Mouse (Mus musculus) testis, adult 2 months (tissue): Measurements from ENCODE around the gene Plxdc2. TPM values are rescaled to one million over a fixed set of nuclear protein-coding genes. Genes with fewer than 3 reads are reported as not detected.

Source experiments
- H3K27ac ChIP-seq: fragments of 200-500 bp; 2 replicates; pipeline ENCODE4 v1.5.1; 2012; ENCODE audit warnings: low read depth, low read length; ENCODE audit not compliant: control insufficient read depth, insufficient read depth
- H3K27me3 ChIP-seq: fragments of 200-500 bp; 2 replicates; pipeline ENCODE4 v1.6.1; 2012; ENCODE audit warnings: mild to moderate bottlenecking, low read length, moderate library complexity; ENCODE audit not compliant: control insufficient read depth, insufficient read depth
- H3K36me3 ChIP-seq: fragments of 200-500 bp; 2 replicates; pipeline ENCODE4 v1.6.1; 2012; ENCODE audit warnings: mild to moderate bottlenecking, low read length; ENCODE audit not compliant: control insufficient read depth, insufficient read depth
- H3K4me1 ChIP-seq: fragments of 200-500 bp; 2 replicates; pipeline ENCODE4 v1.6.1; 2012; ENCODE audit warnings: low read length; ENCODE audit not compliant: control insufficient read depth, insufficient read depth
- H3K4me3 ChIP-seq: fragments of 200-500 bp; 2 replicates; pipeline ENCODE4 v1.5.1; 2012; ENCODE audit warnings: low read depth, mild to moderate bottlenecking, low read length, moderate library complexity, mixed read lengths; ENCODE audit not compliant: control insufficient read depth
- CTCF ChIP-seq: fragments of 200-500 bp; IDR thresholded peaks from 2 replicates; pipeline ENCODE4 v1.5.1; 2012; ENCODE audit warnings: low read depth, mild to moderate bottlenecking, inconsistent platforms, low read length, moderate library complexity; ENCODE audit not compliant: control insufficient read depth, insufficient read depth, insufficient replicate concordance
- POLR2A ChIP-seq: fragments of 200-500 bp; IDR thresholded peaks from 2 replicates; pipeline ENCODE4 v1.6.1; 2012; ENCODE audit warnings: low read depth, mild to moderate bottlenecking, inconsistent platforms, low read length, moderate library complexity; ENCODE audit not compliant: control insufficient read depth
- polyA plus RNA-seq: library from polyadenylated mRNA; depleted of rRNA; stranded (reverse); fragments of >200 nt; gene quantifications from 2 replicates; pipeline ENCODE4 v1.2.3, GENCODE M21; 2012

The Plxdc2 gene
- polyA plus RNA-seq, 1 experiment: 1.2 TPM

DNA sequence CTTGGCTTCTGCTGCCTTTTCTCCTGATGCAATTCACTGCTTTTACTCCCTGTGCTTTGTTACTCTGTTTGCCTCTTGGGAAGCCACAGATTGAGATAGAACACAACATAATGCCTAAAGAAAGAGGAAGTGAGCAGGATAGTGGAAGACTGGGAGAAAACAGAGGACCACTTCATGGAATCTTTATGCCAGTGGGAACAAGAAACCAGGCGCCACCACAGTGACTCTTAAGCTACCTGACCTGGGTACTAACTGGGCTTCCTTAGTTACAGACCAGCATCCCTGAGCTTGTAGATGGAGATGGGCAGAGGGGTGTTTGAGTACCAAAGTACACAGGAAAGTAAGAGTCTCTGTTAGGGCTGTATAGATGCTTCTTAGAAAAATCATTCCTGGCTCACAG is 167.3 kb downstream of the Plxdc2 start:
- TF ChIP-seq CTCF: no peak
- TF ChIP-seq POLR2A: no peak

DNA sequence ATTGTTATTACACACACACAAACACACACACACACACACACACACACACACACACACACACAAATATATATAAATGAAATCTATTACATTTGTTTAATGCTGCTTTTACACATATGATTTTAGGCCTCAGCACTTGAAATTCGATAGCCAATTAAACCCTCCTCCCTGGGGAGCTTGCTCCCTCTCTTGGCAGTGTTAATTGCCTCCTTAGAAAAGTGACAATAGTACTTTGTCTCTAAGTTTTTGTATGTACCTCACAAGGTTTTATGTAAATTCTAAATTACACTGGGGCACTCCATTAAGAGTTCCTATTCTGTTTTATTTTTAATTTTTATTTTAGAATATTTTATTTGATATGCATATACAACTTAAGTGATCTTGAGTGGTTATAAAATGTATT is 176.1 kb downstream of the Plxdc2 start:
- H3K4me1 ChIP-seq: no peaks in the 10 kb centered on the region
- no peak for TF ChIP-seq POLR2A
- TF ChIP-seq CTCF: no peak
- no peak overlapping the region for H3K27ac ChIP-seq
- no peaks in the 10 kb centered on the region for H3K27me3 ChIP-seq
- no peaks in the 10 kb centered on the region for H3K36me3 ChIP-seq
- H3K4me3 ChIP-seq: no peak overlapping the region

More for the DNA sequence above, 167.3 kb downstream of the Plxdc2 start:
- Histone ChIP-seq H3K27ac (no peak overlapping the region), H3K4me1 (no peaks in the 10 kb centered on the region), H3K36me3 (no peaks in the 10 kb centered on the region), H3K4me3 (no peak overlapping the region), H3K27me3 (no peaks in the 10 kb centered on the region)

DNA sequence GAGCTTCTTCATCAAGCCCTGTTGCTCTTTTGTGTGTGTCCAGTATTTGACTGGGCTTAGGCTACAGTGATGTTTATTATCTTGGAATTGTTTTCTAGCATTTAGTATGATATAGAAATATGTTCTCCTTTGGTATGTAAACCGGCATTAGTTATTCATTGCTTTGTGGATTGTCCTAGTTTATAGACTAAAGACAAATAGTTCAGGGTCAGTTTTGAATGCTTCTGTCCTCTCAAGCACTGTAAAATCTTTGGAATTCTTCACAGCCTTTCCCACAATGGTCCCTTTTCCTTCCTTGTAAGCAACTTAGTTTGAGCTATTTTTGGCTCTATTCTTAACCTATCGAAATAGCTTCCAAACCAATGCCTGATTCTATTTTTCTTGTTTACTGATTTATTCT is 178.5 kb downstream of the Plxdc2 start:
- no peaks in the 10 kb centered on the region for H3K27me3 ChIP-seq
- H3K36me3 ChIP-seq: no peaks in the 10 kb centered on the region
- H3K4me1 ChIP-seq: no peaks in the 10 kb centered on the region
- TF ChIP-seq CTCF (no peak), POLR2A (no peak)
- no peak overlapping the region for H3K4me3 ChIP-seq
- H3K27ac ChIP-seq: no peak overlapping the region

DNA sequence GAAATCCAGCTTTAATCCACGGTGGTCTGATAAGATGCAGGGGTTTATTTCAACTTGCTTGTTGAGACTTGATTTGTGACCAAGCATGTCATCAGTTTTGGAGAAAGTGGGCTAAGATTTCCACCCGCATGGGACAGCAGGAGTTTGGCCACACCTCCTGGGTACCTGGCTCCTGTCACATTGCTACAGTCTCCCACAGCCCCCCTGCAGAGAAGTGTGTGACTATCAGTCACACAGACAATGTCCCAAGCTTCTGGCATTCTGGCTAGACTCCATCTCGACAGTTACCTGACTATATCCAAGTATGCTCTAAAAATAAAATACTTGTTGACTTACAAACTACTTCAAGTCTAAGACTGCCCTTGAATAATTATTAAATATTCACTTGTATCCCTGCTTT is 185.1 kb downstream of the Plxdc2 start:
- H3K27ac ChIP-seq: no peak overlapping the region
- H3K4me1 ChIP-seq: no peaks in the 10 kb centered on the region
- TF ChIP-seq POLR2A: no peak
- TF ChIP-seq CTCF: no peak
- no peaks in the 10 kb centered on the region for H3K27me3 ChIP-seq
- no peaks in the 10 kb centered on the region for H3K36me3 ChIP-seq
- no peak overlapping the region for H3K4me3 ChIP-seq

DNA sequence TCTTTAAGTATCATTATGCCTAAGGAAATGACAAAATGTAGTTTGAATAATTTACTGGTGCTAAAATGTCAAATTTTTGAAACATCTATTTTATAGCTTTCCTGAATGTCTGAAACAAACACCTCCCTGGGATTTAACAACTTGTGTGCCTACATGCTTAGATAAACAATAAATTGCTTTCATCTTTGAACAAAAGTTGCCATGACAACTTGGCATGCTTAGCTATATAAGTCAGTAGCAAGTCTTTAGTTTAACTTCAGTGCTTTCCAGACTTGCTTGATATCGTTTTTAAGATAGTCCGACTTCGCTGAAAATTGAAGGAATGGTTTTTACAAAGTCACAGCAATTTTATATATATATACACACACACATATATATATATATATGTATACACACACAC is 189.1 kb downstream of the Plxdc2 start:
- no peak overlapping the region for H3K27ac ChIP-seq
- TF ChIP-seq CTCF (no peak), POLR2A (no peak)
- H3K4me1 ChIP-seq: no peaks in the 10 kb centered on the region
- no peaks in the 10 kb centered on the region for H3K36me3 ChIP-seq
- no peak overlapping the region for H3K4me3 ChIP-seq
- H3K27me3 ChIP-seq: no peaks in the 10 kb centered on the region

DNA sequence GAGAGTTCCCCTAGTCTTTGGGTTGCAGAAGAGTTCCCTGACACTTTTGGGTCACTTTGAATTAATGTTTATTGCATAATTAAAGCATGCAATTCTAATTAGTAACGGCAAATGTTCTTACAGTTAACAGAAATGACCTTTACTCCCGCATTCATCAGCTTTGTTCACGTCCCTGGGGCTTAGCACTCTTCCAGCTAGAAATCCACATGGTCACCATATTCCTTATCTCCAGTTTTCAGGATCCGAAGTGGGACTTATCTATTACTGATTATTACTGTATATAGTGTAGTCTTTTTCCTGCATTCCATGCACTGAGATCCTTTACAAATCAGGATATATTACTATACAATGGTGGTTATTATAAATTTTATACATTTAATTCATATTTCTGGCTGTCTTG is 203.2 kb downstream of the Plxdc2 start:
- TF ChIP-seq POLR2A: no peak
- no peak for TF ChIP-seq CTCF

DNA sequence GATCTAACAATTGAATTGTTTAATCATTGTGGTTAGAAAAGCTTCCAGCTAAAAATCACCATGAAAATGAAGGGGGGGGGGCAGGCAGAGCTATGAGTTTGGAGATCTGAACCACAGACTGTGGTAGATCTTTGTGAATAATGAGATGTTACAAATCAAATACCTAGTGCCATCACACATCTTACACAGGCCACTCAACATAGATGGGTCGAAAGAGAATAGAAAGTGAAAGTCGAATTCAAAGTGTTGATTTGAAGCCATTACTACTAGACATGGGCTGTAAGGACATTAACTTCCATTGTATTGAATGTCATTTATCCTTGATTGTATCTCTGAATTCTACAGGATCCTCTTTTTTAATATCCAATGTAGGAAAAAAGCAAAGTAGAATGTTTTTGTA is 212.2 kb downstream of the Plxdc2 start:
- TF ChIP-seq CTCF (no peak), POLR2A (no peak)
- no peaks in the 10 kb centered on the region for H3K4me1 ChIP-seq
- H3K27me3 ChIP-seq: no peaks in the 10 kb centered on the region
- no peak overlapping the region for H3K4me3 ChIP-seq
- H3K27ac ChIP-seq: no peak overlapping the region
- no peaks in the 10 kb centered on the region for H3K36me3 ChIP-seq

More for the DNA sequence above, 203.2 kb downstream of the Plxdc2 start:
- Histone ChIP-seq H3K36me3 (no peaks in the 10 kb centered on the region), H3K4me1 (no peaks in the 10 kb centered on the region), H3K4me3 (no peak overlapping the region), H3K27ac (no peak overlapping the region), H3K27me3 (no peaks in the 10 kb centered on the region)
